Mouse (Mus musculus): ENCODE results near the gene Jaml.
A peak's percentile ranks its signal among the peaks of the same experiment; 100 is the strongest.

Gene Jaml

GRCm38 (mm10) chr9:45084556-45084955 lies 5.6 kb downstream of the Jaml start:
- DNase-seq: no peak

GRCm38 (mm10) chr9:45085741-45086690 lies 7.0 kb downstream of the Jaml start:
- peak; percentile 84 for DNase-seq

GRCm38 (mm10) chr9:45088040-45088439 lies 9.1 kb downstream of the Jaml start:
- DNase-seq: no peak

- DNase-seq: no peak
Observed at GRCm38 (mm10) chr9:45090811-45091210, 11.8 kb downstream of the Jaml start.

- no peak for DNase-seq
Observed at GRCm38 (mm10) chr9:45092641-45093040, 13.7 kb downstream of the Jaml start.

- no peak for DNase-seq
Observed at GRCm38 (mm10) chr9:45095149-45095937, 16.4 kb downstream of the Jaml start.

GRCm38 (mm10) chr9:45097877-45098276 lies 18.9 kb downstream of the Jaml start:
- DNase-seq: no peak

GRCm38 (mm10) chr9:45098426-45098825 lies 19.4 kb downstream of the Jaml start:
- no peak for DNase-seq

GRCm38 (mm10) chr9:45102528-45102927 lies 23.5 kb downstream of the Jaml start:
- DNase-seq: no peak

GRCm38 (mm10) chr9:45103211-45103979 lies 24.4 kb downstream of the Jaml start:
- no peak for DNase-seq

GRCm38 (mm10) chr9:45105596-45106374 lies 26.8 kb downstream of the Jaml start:
- DNase-seq: no peak

- DNase-seq: peak; percentile 82
Observed at GRCm38 (mm10) chr9:45115706-45116105, 36.7 kb downstream of the Jaml start.

GRCm38 (mm10) chr9:45116819-45117218 lies 37.8 kb downstream of the Jaml start:
- no peak for DNase-seq

GRCm38 (mm10) chr9:45117741-45118431 lies 38.9 kb downstream of the Jaml start, which contains the start of gene Scn2b:
TSS of gene Scn2b (plus strand) at chr9:45117782.
- DNase-seq: no peak

- DNase-seq: peak; percentile 88
Observed at GRCm38 (mm10) chr9:45118552-45118951, 39.6 kb downstream of the Jaml start.

GRCm38 (mm10) chr9:45119316-45119953 lies 40.5 kb downstream of the Jaml start:
- DNase-seq: no peak

- no peak for DNase-seq
Observed at GRCm38 (mm10) chr9:45119954-45120530, 41.1 kb downstream of the Jaml start.

GRCm38 (mm10) chr9:45120567-45120966 lies 41.6 kb downstream of the Jaml start:
- no peak for DNase-seq

GRCm38 (mm10) chr9:45121001-45121400 lies 42.0 kb downstream of the Jaml start:
- DNase-seq: no peak

GRCm38 (mm10) chr9:45121769-45122168 lies 42.8 kb downstream of the Jaml start:
- DNase-seq: peak; percentile 84

Data from cerebellum, adult 11 months (tissue).